Mouse (Mus musculus): ENCODE results near the gene Rarg.

DNA sequence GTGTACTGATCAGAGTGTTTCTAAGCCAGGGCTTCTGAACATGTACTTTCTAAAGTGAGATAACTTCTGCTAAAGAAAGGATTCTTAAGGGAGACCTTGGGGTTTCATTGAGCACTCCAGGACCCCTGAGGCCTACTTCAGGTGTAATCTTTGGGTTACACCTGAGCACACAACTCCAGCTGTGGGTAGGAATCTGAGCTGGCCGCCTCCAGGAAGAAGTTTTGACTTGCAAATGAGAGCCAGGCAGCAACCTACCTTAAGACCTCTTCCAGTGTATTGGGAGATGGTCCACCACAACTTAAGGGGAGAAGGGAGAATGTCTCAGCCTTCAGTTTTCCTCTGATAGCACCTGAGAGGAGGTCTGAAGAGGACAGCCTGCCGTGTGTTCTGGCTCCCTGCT lies 43.2 kb downstream of the Rarg start:
- TF ChIP-seq CTCF (IDR thresholded peaks at IDR 0.05; ENCODE audit: low read depth), result no peak
- no peak for TF ChIP-seq EP300 (IDR thresholded peaks at IDR 0.05; ENCODE audit: low read depth)
